Mouse (Mus musculus): ENCODE measurements around the gene Ppp1r18. TPM values are rescaled to one million over a fixed set of nuclear protein-coding genes. Genes with fewer than 3 reads are reported as not detected.

The Ppp1r18 gene
- polyA plus RNA-seq, 1 experiment = 46.2 TPM

DNA sequence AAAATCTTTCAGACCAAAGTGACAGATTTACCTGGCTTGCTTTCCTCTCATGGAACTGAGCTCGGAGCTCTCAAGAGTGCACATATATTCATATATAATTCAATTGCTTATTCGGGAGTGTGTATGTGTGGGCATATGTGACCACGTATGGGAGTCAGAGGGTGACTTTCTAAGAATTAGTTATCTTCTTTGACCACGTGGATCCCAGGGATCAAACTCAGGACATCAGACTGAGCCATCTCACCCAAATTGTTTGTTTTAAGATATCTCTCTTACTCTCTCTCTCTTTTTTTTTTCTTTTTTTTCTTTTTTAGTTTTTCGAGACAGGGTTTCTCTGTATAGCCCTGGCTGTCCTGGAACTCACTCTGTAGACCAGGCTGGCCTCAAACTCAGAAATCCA lies 45.3 kb upstream of the Ppp1r18 start:
- peak overlapping the region; percentile 96 for H3K4me2 ChIP-seq (ENCODE audit: low read depth)
- H3ac ChIP-seq (ENCODE audit: control insufficient read depth, insufficient read length) = no peak overlapping the region
- H3K27me3 ChIP-seq (ENCODE audit: control insufficient read depth, insufficient read depth, insufficient read length) = no peaks in the 10 kb centered on the region
- TF ChIP-seq CEBPB (IDR thresholded peaks at IDR 0.05; ENCODE audit: insufficient read depth, poor library complexity, severe bottlenecking) = no peak
- TF ChIP-seq POLR2AphosphoS2 (IDR thresholded peaks at IDR 0.05; ENCODE audit: insufficient read length, low read depth) = no peak
- no peak for TF ChIP-seq TCF12 (IDR thresholded peaks at IDR 0.05; ENCODE audit: insufficient read depth, poor library complexity, severe bottlenecking)
- no peak for TF ChIP-seq POLR2A (IDR thresholded peaks at IDR 0.05; ENCODE audit: insufficient read length, low read depth)
- no peak for TF ChIP-seq SRF (IDR thresholded peaks at IDR 0.05; ENCODE audit: control insufficient read depth, insufficient read length, low read depth)
- TF ChIP-seq MAX (IDR thresholded peaks at IDR 0.05; ENCODE audit: low read depth) = no peak
- TF ChIP-seq TCF3 (IDR thresholded peaks at IDR 0.05; ENCODE audit: insufficient read length, low read depth) = no peak
- TF ChIP-seq REST (IDR thresholded peaks at IDR 0.05; ENCODE audit: insufficient read depth, insufficient read length) = no peak
- TF ChIP-seq MYOG (IDR thresholded peaks at IDR 0.05; ENCODE audit: control insufficient read depth in 1 of 3, insufficient read depth in 1 of 3, insufficient read length in 2 of 3, low read depth in 2 of 3) = no peak
- TF ChIP-seq USF1 (IDR thresholded peaks at IDR 0.05; ENCODE audit: low read depth) = no peak
- no peak for TF ChIP-seq E2F4 (IDR thresholded peaks at IDR 0.05; ENCODE audit: insufficient read depth)
- TF ChIP-seq MYOD1 (IDR thresholded peaks at IDR 0.05; ENCODE audit: control insufficient read depth in 1 of 3, insufficient read length in 2 of 3, low read depth in 2 of 3) = no peak
- peaks cover 11% of the 10 kb centered on the region for H3K79me2 ChIP-seq (ENCODE audit: control insufficient read depth, insufficient read depth)
- no peaks in the 10 kb centered on the region for H3K36me3 ChIP-seq (ENCODE audit: control insufficient read depth, insufficient read depth)
- H3K4me3 ChIP-seq = no peak overlapping the region

DNA sequence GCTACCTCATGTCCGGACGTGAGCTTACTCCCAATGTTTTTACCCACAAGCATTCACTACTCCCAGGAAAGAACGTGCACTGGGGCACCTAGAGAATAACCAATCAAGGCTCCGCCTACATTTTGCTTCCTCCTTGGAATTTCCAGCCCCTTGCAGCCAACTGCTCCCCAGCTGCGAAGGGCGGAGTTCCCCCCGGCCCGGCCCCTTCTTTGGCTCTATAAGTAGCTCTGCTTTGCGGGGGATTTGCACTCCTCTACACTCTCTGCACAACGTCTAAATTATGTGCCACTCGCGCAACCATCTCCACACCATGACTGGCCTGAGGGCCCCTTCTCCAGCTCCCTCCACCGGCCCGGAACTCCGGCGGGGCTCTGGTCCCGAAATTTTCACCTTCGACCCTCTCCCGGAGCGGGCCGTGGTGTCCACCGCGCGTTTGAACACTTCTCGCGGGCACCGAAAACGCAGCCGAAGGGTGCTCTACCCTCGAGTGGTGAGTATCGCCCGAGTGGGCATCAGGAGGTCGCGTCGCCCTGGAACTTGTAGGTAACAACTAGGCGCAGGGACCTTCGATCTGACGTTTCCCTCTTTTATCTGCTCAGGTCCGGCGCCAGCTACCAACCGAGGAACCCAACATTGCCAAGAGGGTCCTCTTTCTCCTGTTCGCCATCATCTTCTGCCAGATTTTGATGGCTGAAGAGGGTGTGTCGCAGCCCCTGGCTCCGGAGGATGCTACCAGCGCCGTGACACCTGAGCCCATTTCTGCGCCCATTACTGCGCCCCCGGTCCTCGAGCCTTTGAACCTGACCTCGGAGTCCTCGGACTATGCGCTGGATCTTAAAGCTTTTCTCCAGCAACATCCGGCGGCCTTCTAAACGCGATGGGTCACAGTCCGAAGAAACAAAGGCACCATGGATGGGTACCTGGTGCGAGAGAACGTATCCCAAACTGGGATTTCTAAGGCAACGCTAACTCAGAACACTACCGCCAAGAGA lies 43.7 kb upstream of the Ppp1r18 start, which contains the start of gene Ier3:
Gene Ier3, plus strand, starts transcription at position 246 of the 992 bp plus-strand sequence.
- Histone ChIP-seq H3K4me3 (peak within 1 kb of the TSS; percentile 100), H3K79me2 (ENCODE audit: control insufficient read depth, insufficient read depth) (peaks cover 11% of the 10 kb centered on the region), H3K4me2 (ENCODE audit: low read depth) (peak within 1 kb of the TSS; percentile 96), H3K36me3 (ENCODE audit: control insufficient read depth, insufficient read depth) (peaks cover 4% of the 10 kb centered on the region), H3ac (ENCODE audit: control insufficient read depth, insufficient read length) (peak within 1 kb of the TSS; percentile 24), H3K27me3 (ENCODE audit: control insufficient read depth, insufficient read depth, insufficient read length) (no peaks in the 10 kb centered on the region)
- TF ChIP-seq POLR2A (IDR thresholded peaks at IDR 0.05; ENCODE audit: insufficient read length, low read depth) = peak; percentile 92
- TF ChIP-seq MYOG (IDR thresholded peaks at IDR 0.05; ENCODE audit: control insufficient read depth in 1 of 3, insufficient read depth in 1 of 3, insufficient read length in 2 of 3, low read depth in 2 of 3) = peak in 1 of 3 experiments; percentile 57
- TF ChIP-seq POLR2AphosphoS2 (IDR thresholded peaks at IDR 0.05; ENCODE audit: insufficient read length, low read depth) = peak; percentile 97
- no peak for TF ChIP-seq CEBPB (IDR thresholded peaks at IDR 0.05; ENCODE audit: insufficient read depth, poor library complexity, severe bottlenecking)

DNA sequence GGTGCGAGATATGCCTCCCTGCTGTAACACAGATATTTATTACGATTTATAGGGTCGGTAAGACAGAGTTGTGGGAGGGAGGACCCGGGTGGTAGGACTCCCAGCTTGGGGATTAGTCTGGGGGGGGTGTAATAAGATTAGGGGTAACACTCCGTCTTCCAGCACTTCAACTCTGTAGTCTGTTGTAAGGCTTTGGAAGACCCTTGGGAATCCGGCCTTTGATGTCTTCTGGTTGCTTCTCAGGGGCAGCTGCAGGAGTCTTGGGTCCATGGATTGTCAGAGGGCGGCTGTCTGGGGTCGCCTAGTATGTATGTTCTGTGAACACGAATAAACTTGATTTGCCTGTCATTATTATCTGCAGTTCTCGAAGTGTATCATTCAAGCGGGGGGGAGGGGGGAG lies 42.8 kb upstream of the Ppp1r18 start:
- peak overlapping the region; percentile 92 for H3K4me2 ChIP-seq (ENCODE audit: low read depth)
- TF ChIP-seq E2F4 (IDR thresholded peaks at IDR 0.05; ENCODE audit: insufficient read depth) (no peak), POLR2AphosphoS2 (IDR thresholded peaks at IDR 0.05; ENCODE audit: insufficient read length, low read depth) (no peak), SRF (IDR thresholded peaks at IDR 0.05; ENCODE audit: control insufficient read depth, insufficient read length, low read depth) (no peak), MAX (IDR thresholded peaks at IDR 0.05; ENCODE audit: low read depth) (no peak), POLR2A (IDR thresholded peaks at IDR 0.05; ENCODE audit: insufficient read length, low read depth) (no peak)
- H3K27me3 ChIP-seq (ENCODE audit: control insufficient read depth, insufficient read depth, insufficient read length) = no peaks in the 10 kb centered on the region
- H3K79me2 ChIP-seq (ENCODE audit: control insufficient read depth, insufficient read depth) = peaks cover 11% of the 10 kb centered on the region
- peak overlapping the region; percentile 24 for H3ac ChIP-seq (ENCODE audit: control insufficient read depth, insufficient read length)
- H3K36me3 ChIP-seq (ENCODE audit: control insufficient read depth, insufficient read depth) = peaks cover 10% of the 10 kb centered on the region
- peak overlapping the region; percentile 100 for H3K4me3 ChIP-seq

DNA sequence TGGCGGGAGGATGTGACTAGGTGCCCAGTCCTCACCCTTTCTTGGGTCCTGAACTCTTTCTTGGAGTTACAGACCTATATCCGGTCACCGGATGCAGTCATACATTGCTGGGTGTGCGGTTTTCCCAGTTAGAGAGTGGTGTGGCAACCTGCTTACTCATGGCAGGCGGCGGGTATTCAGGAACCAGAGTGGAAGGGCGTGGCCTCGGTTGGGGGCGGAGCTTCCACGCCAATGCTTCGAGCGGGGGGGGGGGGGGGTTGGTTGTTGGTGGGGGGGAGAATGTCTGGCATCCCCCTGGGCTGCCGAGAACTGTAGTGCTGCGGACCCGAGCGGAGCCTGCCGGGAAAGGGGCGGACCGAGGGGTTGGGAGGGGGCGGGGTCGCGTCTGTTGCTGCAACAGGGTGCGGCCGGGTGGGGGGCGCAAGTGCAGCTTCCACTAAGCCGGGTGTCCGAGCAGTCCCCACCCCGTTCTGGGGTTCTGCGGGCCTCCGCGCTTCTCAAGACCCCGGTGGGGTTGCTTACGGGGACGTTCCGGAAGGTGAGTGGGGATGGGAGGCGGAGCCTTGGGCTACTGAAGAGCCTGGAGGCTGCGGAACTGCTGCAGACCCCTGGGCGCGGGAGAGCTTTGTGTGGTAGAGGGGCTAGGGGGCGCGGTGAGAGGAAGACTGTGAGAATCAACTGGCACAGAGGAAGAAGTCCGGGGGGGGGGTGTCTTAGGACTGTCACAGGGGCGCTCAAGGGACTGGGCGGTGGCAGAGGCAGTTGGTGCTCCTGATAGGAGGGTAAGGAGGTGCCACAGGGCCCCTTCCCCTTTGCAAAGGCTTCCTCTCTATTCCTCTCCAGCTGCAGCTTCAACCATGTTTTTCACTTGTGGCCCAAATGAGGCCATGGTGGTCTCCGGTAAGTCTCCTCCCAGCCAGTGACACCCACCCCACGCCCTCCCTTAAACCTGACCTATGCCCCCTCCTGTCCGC lies 42.1 kb upstream of the Ppp1r18 start, which contains the start of gene Flot1:
Gene Flot1, plus strand, starts transcription at position 267 of the 974 bp plus-strand sequence.
- Histone ChIP-seq H3K27me3 (ENCODE audit: control insufficient read depth, insufficient read depth, insufficient read length) (no peaks in the 10 kb centered on the region), H3ac (ENCODE audit: control insufficient read depth, insufficient read length) (peak within 1 kb of the TSS; percentile 24), H3K4me2 (ENCODE audit: low read depth) (peak within 1 kb of the TSS; percentile 92), H3K79me2 (ENCODE audit: control insufficient read depth, insufficient read depth) (peaks cover 11% of the 10 kb centered on the region), H3K4me3 (peak within 1 kb of the TSS; percentile 100), H3K36me3 (ENCODE audit: control insufficient read depth, insufficient read depth) (peaks cover 12% of the 10 kb centered on the region)
- TF ChIP-seq POLR2AphosphoS2 (IDR thresholded peaks at IDR 0.05; ENCODE audit: insufficient read length, low read depth) (peak; percentile 75), MAX (IDR thresholded peaks at IDR 0.05; ENCODE audit: low read depth) (no peak), E2F4 (IDR thresholded peaks at IDR 0.05; ENCODE audit: insufficient read depth) (no peak), REST (IDR thresholded peaks at IDR 0.05; ENCODE audit: insufficient read depth, insufficient read length) (no peak), POLR2A (IDR thresholded peaks at IDR 0.05; ENCODE audit: insufficient read length, low read depth) (peak; percentile 66), CEBPB (IDR thresholded peaks at IDR 0.05; ENCODE audit: insufficient read depth, poor library complexity, severe bottlenecking) (0 out of 2 replicates have a peak, but pooled peaks have one; percentile 40)
